Mouse (Mus musculus) liver, adult 2 months (tissue): ENCODE data around the gene Iffo2. TPM values are rescaled to one million over a fixed set of nuclear protein-coding genes. Genes with fewer than 3 reads are reported as not detected.

Experiments used
- DNase-seq: peaks from one replicate; pipeline ENCODE4 v3.0.0-alpha.2; 2011; ENCODE audit warnings: low read depth, low spot score; ENCODE audit errors: extremely low read depth
- H3K27ac ChIP-seq: fragments of 200-500 bp; replicated peaks from 2 replicates; pipeline ENCODE4 v1.5.1; 2012; ENCODE audit warnings: low read depth, mild to moderate bottlenecking, control low read depth, inconsistent platforms, low read length; ENCODE audit not compliant: insufficient read depth
- H3K27me3 ChIP-seq: fragments of 200-500 bp; 2 replicates; pipeline ENCODE4 v1.6.1; 2012; ENCODE audit warnings: mild to moderate bottlenecking, moderate library complexity, low read length, inconsistent platforms; ENCODE audit not compliant: control insufficient read depth, insufficient read depth
- H3K36me3 ChIP-seq: fragments of 200-500 bp; 2 replicates; pipeline ENCODE4 v1.6.1; 2012; ENCODE audit warnings: low read length, inconsistent platforms; ENCODE audit not compliant: control insufficient read depth, insufficient read depth
- H3K4me1 ChIP-seq: fragments of 200-500 bp; 2 replicates; pipeline ENCODE4 v1.6.1; 2011; ENCODE audit warnings: low read length; ENCODE audit not compliant: control insufficient read depth, insufficient read depth
- H3K4me3 ChIP-seq: fragments of 200-500 bp; 2 replicates; pipeline ENCODE4 v1.5.1; 2011; ENCODE audit warnings: low read depth, mild to moderate bottlenecking, control low read depth, low read length, moderate library complexity; ENCODE audit not compliant: insufficient read depth
- H3K79me2 ChIP-seq: fragments of 200-500 bp; 2 replicates; pipeline ENCODE4 v1.6.1; 2012; ENCODE audit warnings: inconsistent platforms, mild to moderate bottlenecking, low read length, moderate library complexity; ENCODE audit not compliant: control insufficient read depth, insufficient read depth
- H3K9ac ChIP-seq: fragments of 200-500 bp; 2 replicates; pipeline ENCODE4 v1.6.1; 2012; ENCODE audit warnings: low read depth, mild to moderate bottlenecking, control low read depth, inconsistent platforms, low read length
- CTCF ChIP-seq: fragments of 200-500 bp; IDR thresholded peaks from 2 replicates; pipeline ENCODE4 v1.5.1; 2011; ENCODE audit warnings: low read depth, low read length, control low read depth
- POLR2A ChIP-seq: fragments of 200-500 bp; IDR thresholded peaks from 2 replicates; pipeline ENCODE4 v1.6.1; 2011; ENCODE audit warnings: low read length, control low read depth; ENCODE audit not compliant: insufficient read depth; ENCODE audit errors: extremely low read depth
- WGBS: fragments of 180-500 bp; shearing (Covaris S2); methylation state at CpG from one replicate; pipeline ENCODE4 v1.1.7; 2018; 5-methylcytosine and 5-hydroxymethylcytosine counted together
- polyA plus RNA-seq: library from polyadenylated mRNA; depleted of rRNA; stranded (reverse); fragments of >200 nt; gene quantifications from 2 replicates; pipeline ENCODE4 v1.2.3, GENCODE M21; 2012
- total RNA-seq: library from RNA; depleted of rRNA; stranded (reverse); fragments of >200 nt; gene quantifications from 2 replicates; pipeline ENCODE4 v1.2.3, GENCODE M21; 2014

Iffo2 gene
- total and polyA plus RNA-seq, 2 experiments = 4.3 to 7.0 TPM

DNA sequence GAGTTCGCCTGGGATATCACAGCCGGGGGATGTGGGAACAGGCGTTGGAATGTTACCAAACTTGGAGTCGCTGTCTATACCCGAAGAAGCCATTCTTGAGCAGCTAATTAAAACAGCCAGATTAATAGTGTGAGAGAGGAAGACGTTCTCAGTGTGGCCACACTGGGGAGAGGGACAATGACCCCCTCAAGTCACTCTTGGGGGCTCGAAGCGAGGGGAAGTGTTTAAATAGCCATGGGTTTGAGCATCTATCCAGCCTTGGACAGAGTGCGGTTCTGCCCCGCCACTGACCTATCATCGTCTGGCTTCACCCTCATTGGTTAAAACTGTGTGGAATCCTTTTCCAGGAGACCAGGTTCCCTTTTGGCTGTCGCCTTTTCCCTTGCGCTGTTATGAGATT is 68.0 kb downstream of the Iffo2 start:
- H3K79me2 ChIP-seq = peaks cover 55% of the 10 kb centered on the region
- H3K9ac ChIP-seq = no peak overlapping the region; the same call in 1 of the 2 replicates
- no peaks in the 10 kb centered on the region for H3K36me3 ChIP-seq
- H3K27me3 ChIP-seq = no peaks in the 10 kb centered on the region
- WGBS = 59% methylated on average over 13 of the region's 13 CpGs
- DNase-seq = no peak
- TF ChIP-seq POLR2A = no peak
- no peak for TF ChIP-seq CTCF
- peaks cover 27% of the 10 kb centered on the region for H3K4me1 ChIP-seq
- no peak overlapping the region for H3K4me3 ChIP-seq
- H3K27ac ChIP-seq = peak overlapping the region; percentile 62

GRCm38 (mm10) chr4:139598950-139599518 is 68.7 kb downstream of the Iffo2 start:
- H3K4me1 ChIP-seq = peaks cover 25% of the 10 kb centered on the region
- peak overlapping the region; percentile 62 for H3K27ac ChIP-seq
- no peaks in the 10 kb centered on the region for H3K27me3 ChIP-seq
- peaks cover 54% of the 10 kb centered on the region for H3K79me2 ChIP-seq
- no peak for TF ChIP-seq CTCF
- no peak for TF ChIP-seq POLR2A
- H3K36me3 ChIP-seq = no peaks in the 10 kb centered on the region
- peak; percentile 63 for DNase-seq
- no peak overlapping the region for H3K4me3 ChIP-seq
- peak overlapping the region; percentile 25 for H3K9ac ChIP-seq
- WGBS = 13% methylated on average over 12 of the region's 12 CpGs

- 35% methylated on average over 7 of the region's 7 CpGs for WGBS
These were observed 71.4 kb downstream of the Iffo2 start for GRCm38 (mm10) chr4:139601519-139602356.

GRCm38 (mm10) chr4:139602357-139603244 is 72.3 kb downstream of the Iffo2 start, which contains the start of gene Gm21969:
TSS of gene Gm21969 (plus strand) at chr4:139603186.
- no peak within 1 kb of the TSS for H3K9ac ChIP-seq
- peak; percentile 38 for DNase-seq
- 54% methylated on average over 14 of the region's 14 CpGs for WGBS
- H3K27me3 ChIP-seq = no peaks in the 10 kb centered on the region
- peaks cover 20% of the 10 kb centered on the region; the same call in 1 of the 2 replicates for H3K79me2 ChIP-seq
- no peak within 1 kb of the TSS for H3K4me3 ChIP-seq
- no peaks in the 10 kb centered on the region; the same call in 1 of the 2 replicates for H3K36me3 ChIP-seq
- TF ChIP-seq CTCF (peak; percentile 91), POLR2A (no peak)
- H3K4me1 ChIP-seq = peaks cover 16% of the 10 kb centered on the region
- 0 out of 2 replicates have a peak within 1 kb of the TSS, but pooled peaks have one; percentile 11 for H3K27ac ChIP-seq

More at GRCm38 (mm10) chr4:139601519-139602356, 71.4 kb downstream of the Iffo2 start:
- Histone ChIP-seq H3K27ac (0 out of 2 replicates have a peak overlapping the region, but pooled peaks have one; percentile 14), H3K4me1 (peaks cover 18% of the 10 kb centered on the region), H3K36me3 (no peaks in the 10 kb centered on the region; the same call in 1 of the 2 replicates), H3K9ac (peak overlapping the region; percentile 1; the same call in 1 of the 2 replicates), H3K27me3 (no peaks in the 10 kb centered on the region), H3K4me3 (no peak overlapping the region), H3K79me2 (peaks cover 29% of the 10 kb centered on the region)
- TF ChIP-seq CTCF (no peak), POLR2A (no peak)
- DNase-seq = no peak

GRCm38 (mm10) chr4:139605216-139605615 is 74.9 kb downstream of the Iffo2 start:
- 87% methylated on average over 11 of the region's 11 CpGs for WGBS
- TF ChIP-seq CTCF = no peak
- no peak for TF ChIP-seq POLR2A
- H3K9ac ChIP-seq = no peak overlapping the region
- DNase-seq = no peak
- H3K79me2 ChIP-seq = peaks cover 5% of the 10 kb centered on the region; the same call in 1 of the 2 replicates
- H3K4me1 ChIP-seq = peaks cover 12% of the 10 kb centered on the region
- H3K27me3 ChIP-seq = no peaks in the 10 kb centered on the region
- no peak overlapping the region for H3K27ac ChIP-seq
- H3K36me3 ChIP-seq = no peaks in the 10 kb centered on the region; the same call in 1 of the 2 replicates
- H3K4me3 ChIP-seq = no peak overlapping the region
